Mouse (Mus musculus): Measurements from ENCODE around the gene Nfib. TPM values are rescaled to one million over a fixed set of nuclear protein-coding genes. Genes with fewer than 3 reads are reported as not detected.
A peak's percentile ranks its signal among the peaks of the same experiment; 100 is the strongest.

Gene Nfib
- polyA plus RNA-seq, 1 experiment from 2014 or later: 52.1 TPM

DNA sequence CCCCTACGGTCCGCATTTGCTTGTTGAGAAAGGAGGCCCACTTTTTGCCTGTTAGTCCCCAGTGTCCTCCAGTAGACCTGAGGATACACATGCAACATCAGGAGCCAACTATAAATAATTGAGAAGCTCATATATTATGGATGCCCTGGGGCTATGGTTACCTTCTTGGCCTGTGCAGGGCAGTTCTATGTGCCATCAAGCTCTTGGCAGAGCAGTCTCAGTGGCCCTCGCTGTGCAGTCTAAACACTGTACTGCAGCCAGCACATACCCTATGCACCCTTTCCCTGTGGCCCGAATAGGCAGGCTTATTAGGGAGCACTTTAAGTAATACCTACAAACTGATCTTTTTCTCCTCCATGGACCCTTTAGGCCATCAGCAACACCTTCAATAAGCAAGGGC is 185.6 kb downstream of the Nfib start:
- Histone ChIP-seq H3K4me2 (replicated peaks; ENCODE audit: low read depth, low read length) (no peak overlapping the region), H3K9ac (replicated peaks; ENCODE audit: low read depth) (no peak overlapping the region), H3K27ac (ENCODE audit: low read length) (no peak overlapping the region), H3K27me3 (replicated peaks; ENCODE audit: insufficient read depth, low read length) (no peaks in the 10 kb centered on the region), H3K9me3 (ENCODE audit: low read length) (no peaks in the 10 kb centered on the region), H3K4me1 (ENCODE audit: insufficient read depth, low read depth, low read length) (no peaks in the 10 kb centered on the region), H3K4me3 (ENCODE audit: low read depth, low read length) (no peak overlapping the region), H3K36me3 (ENCODE audit: insufficient read depth, low read length) (no peaks in the 10 kb centered on the region)
- WGBS: 92% methylated on average over 4 of the region's 4 CpGs
- DNase-seq (ENCODE audit: low spot score) (no peak), ATAC-seq (no peak)
- TF ChIP-seq EP300 (IDR thresholded peaks at IDR 0.05) (no peak), CTCF (IDR thresholded peaks at IDR 0.05) (no peak)

DNA sequence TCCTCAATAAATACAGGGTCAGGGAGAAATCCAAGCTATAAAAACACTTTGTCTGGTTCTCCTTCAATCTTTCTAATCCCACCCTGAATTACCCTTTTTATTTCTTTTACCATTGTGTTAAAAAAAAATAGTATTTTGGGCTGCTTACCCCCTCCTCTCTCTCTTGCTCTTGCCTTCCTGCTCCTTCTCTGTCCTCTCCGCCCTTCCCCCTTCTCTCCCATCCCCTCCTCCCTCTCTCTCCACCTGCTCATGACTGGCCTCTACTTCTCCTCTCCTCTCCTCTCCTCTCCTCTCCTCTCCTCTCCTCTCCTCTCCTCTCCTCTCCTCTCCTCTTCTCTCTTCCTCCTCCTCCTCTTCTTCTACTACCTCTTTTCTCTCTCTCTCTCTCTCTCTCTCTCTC is 187.4 kb downstream of the Nfib start:
- H3K4me3 ChIP-seq (ENCODE audit: low read depth, low read length): no peak overlapping the region
- no peaks in the 10 kb centered on the region for H3K9me3 ChIP-seq (ENCODE audit: low read length)
- H3K36me3 ChIP-seq (ENCODE audit: insufficient read depth, low read length): no peaks in the 10 kb centered on the region
- H3K9ac ChIP-seq (replicated peaks; ENCODE audit: low read depth): no peak overlapping the region
- no peak overlapping the region for H3K4me2 ChIP-seq (replicated peaks; ENCODE audit: low read depth, low read length)
- WGBS: 100% methylated on average over 1 of the region's 1 CpGs
- no peak for DNase-seq (ENCODE audit: low spot score)
- no peak for ATAC-seq
- H3K4me1 ChIP-seq (ENCODE audit: insufficient read depth, low read depth, low read length): no peaks in the 10 kb centered on the region
- no peak for TF ChIP-seq EP300 (IDR thresholded peaks at IDR 0.05)
- TF ChIP-seq CTCF (IDR thresholded peaks at IDR 0.05): no peak
- no peak overlapping the region for H3K27ac ChIP-seq (ENCODE audit: low read length)
- H3K27me3 ChIP-seq (replicated peaks; ENCODE audit: insufficient read depth, low read length): no peaks in the 10 kb centered on the region

DNA sequence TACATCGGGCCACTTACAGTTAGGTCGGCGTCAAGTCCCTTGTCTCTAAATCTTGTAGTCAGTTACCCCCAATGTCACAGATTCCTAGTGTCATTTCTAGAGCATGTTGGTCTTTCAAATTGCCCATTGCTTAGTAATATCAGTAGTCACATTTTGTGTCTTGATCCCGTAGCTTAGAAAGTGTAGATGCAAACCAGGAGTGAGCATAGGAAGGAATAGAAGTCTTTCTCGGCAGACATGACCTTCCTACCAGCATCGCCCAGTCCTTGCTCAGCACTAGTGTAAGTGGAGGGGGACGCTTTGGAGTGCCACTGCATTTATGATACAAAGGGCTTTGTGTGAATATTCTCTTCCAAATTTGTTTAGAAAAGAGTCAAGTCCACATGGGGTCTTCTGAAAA is 188.2 kb downstream of the Nfib start:
- H3K4me1 ChIP-seq (ENCODE audit: insufficient read depth, low read depth, low read length): no peaks in the 10 kb centered on the region
- no peaks in the 10 kb centered on the region for H3K27me3 ChIP-seq (replicated peaks; ENCODE audit: insufficient read depth, low read length)
- no peak overlapping the region for H3K4me3 ChIP-seq (ENCODE audit: low read depth, low read length)
- ATAC-seq: no peak
- no peak for DNase-seq (ENCODE audit: low spot score)
- no peak overlapping the region for H3K9ac ChIP-seq (replicated peaks; ENCODE audit: low read depth)
- WGBS: 75% methylated on average over 7 of the region's 7 CpGs
- H3K9me3 ChIP-seq (ENCODE audit: low read length): no peaks in the 10 kb centered on the region
- no peak overlapping the region for H3K27ac ChIP-seq (ENCODE audit: low read length)
- H3K4me2 ChIP-seq (replicated peaks; ENCODE audit: low read depth, low read length): no peak overlapping the region
- TF ChIP-seq EP300 (IDR thresholded peaks at IDR 0.05): no peak
- TF ChIP-seq CTCF (IDR thresholded peaks at IDR 0.05): no peak
- no peaks in the 10 kb centered on the region for H3K36me3 ChIP-seq (ENCODE audit: insufficient read depth, low read length)

DNA sequence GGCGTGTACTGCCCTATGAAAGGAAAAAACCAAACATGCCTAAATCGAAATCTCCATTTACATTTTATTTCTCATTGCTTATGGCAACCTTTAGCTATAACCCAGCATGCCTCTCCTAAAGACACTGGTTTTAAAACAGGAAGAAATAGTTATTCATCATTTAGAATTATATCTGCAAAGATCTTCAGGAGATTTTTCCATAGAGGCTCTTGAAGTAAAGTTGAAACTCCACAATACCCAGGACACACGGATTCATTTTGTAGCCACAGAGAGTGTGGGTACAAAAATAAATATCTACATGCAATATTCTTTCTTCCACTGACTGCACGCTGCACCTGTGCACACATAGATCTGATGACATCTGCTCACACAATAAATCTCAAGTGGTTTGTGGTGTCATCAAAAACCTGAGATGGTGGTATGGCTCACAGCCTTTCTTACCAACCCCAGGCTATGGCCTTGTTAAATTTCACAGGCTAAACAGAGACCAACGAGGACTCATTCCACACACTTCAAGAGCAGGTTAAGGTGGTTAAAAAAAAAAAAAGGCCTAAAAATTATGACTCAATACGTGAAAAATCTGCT is 189.2 kb downstream of the Nfib start:
- no peak overlapping the region for H3K4me3 ChIP-seq (ENCODE audit: low read depth, low read length)
- DNase-seq (ENCODE audit: low spot score): no peak
- TF ChIP-seq CTCF (IDR thresholded peaks at IDR 0.05): no peak
- TF ChIP-seq EP300 (IDR thresholded peaks at IDR 0.05): no peak
- no peak overlapping the region for H3K9ac ChIP-seq (replicated peaks; ENCODE audit: low read depth)
- no peak overlapping the region for H3K4me2 ChIP-seq (replicated peaks; ENCODE audit: low read depth, low read length)
- no peaks in the 10 kb centered on the region for H3K9me3 ChIP-seq (ENCODE audit: low read length)
- H3K27ac ChIP-seq (ENCODE audit: low read length): no peak overlapping the region
- WGBS: 62% methylated on average over 6 of the region's 6 CpGs
- H3K4me1 ChIP-seq (ENCODE audit: insufficient read depth, low read depth, low read length): no peaks in the 10 kb centered on the region
- no peaks in the 10 kb centered on the region for H3K36me3 ChIP-seq (ENCODE audit: insufficient read depth, low read length)
- H3K27me3 ChIP-seq (replicated peaks; ENCODE audit: insufficient read depth, low read length): no peaks in the 10 kb centered on the region
- no peak for ATAC-seq

DNA sequence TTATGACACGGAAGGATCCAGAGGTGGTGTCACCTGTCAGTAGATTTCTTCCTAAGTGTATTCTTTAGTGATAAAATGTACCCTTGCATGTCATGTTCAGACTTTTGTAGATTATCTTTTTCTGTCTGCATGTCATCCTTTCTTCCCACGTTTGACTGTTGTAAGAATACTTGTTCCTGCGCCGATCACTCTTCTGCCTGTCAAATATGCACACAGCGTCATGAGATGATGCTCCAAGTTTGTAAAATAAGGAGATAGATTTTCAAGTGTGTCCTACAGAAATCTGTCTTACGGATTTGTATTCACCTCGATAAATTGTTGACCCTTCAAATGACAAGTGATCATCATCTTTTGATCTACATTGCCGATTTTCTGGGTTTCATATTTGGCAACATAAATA is 190.6 kb downstream of the Nfib start:
- ATAC-seq: no peak
- Histone ChIP-seq H3K9me3 (ENCODE audit: low read length) (no peaks in the 10 kb centered on the region), H3K4me3 (ENCODE audit: low read depth, low read length) (no peak overlapping the region), H3K4me1 (ENCODE audit: insufficient read depth, low read depth, low read length) (peaks cover 6% of the 10 kb centered on the region; the same call in 1 of the 2 replicates), H3K9ac (replicated peaks; ENCODE audit: low read depth) (no peak overlapping the region), H3K4me2 (replicated peaks; ENCODE audit: low read depth, low read length) (no peak overlapping the region), H3K27me3 (replicated peaks; ENCODE audit: insufficient read depth, low read length) (no peaks in the 10 kb centered on the region), H3K27ac (ENCODE audit: low read length) (no peak overlapping the region), H3K36me3 (ENCODE audit: insufficient read depth, low read length) (no peaks in the 10 kb centered on the region)
- 81% methylated on average over 8 of the region's 8 CpGs for WGBS
- DNase-seq (ENCODE audit: low spot score): no peak
- TF ChIP-seq CTCF (IDR thresholded peaks at IDR 0.05): no peak
- TF ChIP-seq EP300 (IDR thresholded peaks at IDR 0.05): no peak

DNA sequence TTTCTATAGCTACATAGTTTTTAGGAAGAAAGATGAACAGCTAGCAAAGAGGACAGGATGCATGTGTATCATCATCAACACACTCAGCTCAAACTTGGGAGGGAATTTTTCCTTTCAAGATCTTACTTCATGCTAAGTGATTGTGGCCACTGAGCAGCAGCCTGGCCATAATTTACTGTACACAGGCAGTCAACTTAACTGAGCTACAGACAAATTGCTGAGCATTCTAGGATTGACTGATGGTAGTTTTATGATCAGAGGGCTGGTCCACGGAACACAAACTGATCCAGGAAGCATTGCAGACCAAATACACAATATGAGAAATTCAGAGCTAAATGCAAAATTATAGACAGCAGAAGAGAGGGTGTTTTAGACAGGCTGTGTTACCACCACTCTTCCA is 191.2 kb downstream of the Nfib start:
- Histone ChIP-seq H3K4me1 (ENCODE audit: insufficient read depth, low read depth, low read length) (peaks cover 12% of the 10 kb centered on the region; the same call in 1 of the 2 replicates), H3K9ac (replicated peaks; ENCODE audit: low read depth) (no peak overlapping the region), H3K27ac (ENCODE audit: low read length) (no peak overlapping the region), H3K4me3 (ENCODE audit: low read depth, low read length) (no peak overlapping the region), H3K9me3 (ENCODE audit: low read length) (no peaks in the 10 kb centered on the region), H3K27me3 (replicated peaks; ENCODE audit: insufficient read depth, low read length) (no peaks in the 10 kb centered on the region), H3K36me3 (ENCODE audit: insufficient read depth, low read length) (no peaks in the 10 kb centered on the region), H3K4me2 (replicated peaks; ENCODE audit: low read depth, low read length) (no peak overlapping the region)
- TF ChIP-seq EP300 (IDR thresholded peaks at IDR 0.05) (no peak), CTCF (IDR thresholded peaks at IDR 0.05) (no peak)
- no peak for DNase-seq (ENCODE audit: low spot score)
- no peak for ATAC-seq
- WGBS: 32% methylated on average over 1 of the region's 1 CpGs

DNA sequence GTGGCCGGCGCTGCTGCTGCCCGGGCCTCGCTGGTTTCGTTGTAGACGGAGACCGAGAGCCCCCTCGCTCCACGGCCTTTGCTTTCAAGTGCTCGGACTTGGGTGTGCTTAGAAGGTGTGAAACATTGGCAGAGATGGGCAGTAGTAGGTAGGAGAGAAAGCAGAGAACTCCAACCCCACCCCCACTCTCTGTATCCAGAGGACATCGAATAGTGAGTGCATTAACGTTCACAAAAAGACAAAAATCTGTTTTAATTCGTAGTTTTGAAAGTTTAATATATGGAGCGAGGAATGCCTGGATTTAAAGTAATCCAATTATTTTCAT is 192.2 kb downstream of the Nfib start:
- Histone ChIP-seq H3K9me3 (ENCODE audit: low read length) (no peaks in the 10 kb centered on the region), H3K36me3 (ENCODE audit: insufficient read depth, low read length) (no peaks in the 10 kb centered on the region), H3K4me2 (replicated peaks; ENCODE audit: low read depth, low read length) (peak overlapping the region; percentile 87), H3K27me3 (replicated peaks; ENCODE audit: insufficient read depth, low read length) (no peaks in the 10 kb centered on the region), H3K4me3 (ENCODE audit: low read depth, low read length) (peak overlapping the region; percentile 59), H3K9ac (replicated peaks; ENCODE audit: low read depth) (0 out of 2 replicates have a peak overlapping the region, but pooled peaks have one; percentile 12), H3K27ac (ENCODE audit: low read length) (peak overlapping the region; percentile 89), H3K4me1 (ENCODE audit: insufficient read depth, low read depth, low read length) (peaks cover 14% of the 10 kb centered on the region; the same call in 1 of the 2 replicates)
- DNase-seq (ENCODE audit: low spot score) (no peak), ATAC-seq (no peak)
- under 1% methylated on average over 14 of the region's 14 CpGs for WGBS
- TF ChIP-seq EP300 (IDR thresholded peaks at IDR 0.05): no peak
- no peak for TF ChIP-seq CTCF (IDR thresholded peaks at IDR 0.05)

Measured in lung, postnatal 0 days (tissue).